Mouse (Mus musculus) limb, embryonic 14.5 days (tissue): Measurements from ENCODE around the gene Pdpk1. TPM values are rescaled to one million over a fixed set of nuclear protein-coding genes. Genes with fewer than 3 reads are reported as not detected.

Experiments used
- ATAC-seq: fragments of 200-750 bp; cut with Nextera tagmentation; 2 replicates; pipeline ENCODE4 v1.8.0; 2017; ENCODE audit warnings: low read depth, moderate number of reproducible peaks, moderate TSS enrichment; ENCODE audit not compliant: low FRiP score
- DNase-seq: peaks from one replicate; pipeline ENCODE4 v3.0.0-alpha.2; 2015; ENCODE audit warnings: low spot score
- H3K27ac ChIP-seq: fragments of 300-500 bp; sonication (generic); replicated peaks from 2 replicates; pipeline ENCODE4 v1.5.1; 2014; ENCODE audit warnings: low read depth, mild to moderate bottlenecking, low read length, moderate library complexity, mixed read lengths
- H3K27me3 ChIP-seq: fragments of 300-500 bp; sonication (generic); 2 replicates; pipeline ENCODE4 v1.6.1; 2014; ENCODE audit warnings: low read length, mixed read lengths; ENCODE audit not compliant: control insufficient read depth, insufficient read depth
- H3K36me3 ChIP-seq: fragments of 300-500 bp; sonication (generic); 2 replicates; pipeline ENCODE4 v1.6.1; 2014; ENCODE audit warnings: mild to moderate bottlenecking, low read length, moderate library complexity, mixed read lengths; ENCODE audit not compliant: control insufficient read depth, insufficient read depth
- H3K4me1 ChIP-seq: fragments of 300-500 bp; sonication (generic); 2 replicates; pipeline ENCODE4 v1.6.1; 2014; ENCODE audit warnings: antibody characterized with exemption, low read length, mixed read lengths; ENCODE audit not compliant: control insufficient read depth, insufficient read depth
- H3K4me2 ChIP-seq: fragments of 300-500 bp; sonication (generic); replicated peaks from 2 replicates; pipeline ENCODE4 v1.6.1; 2014; ENCODE audit warnings: low read depth, mild to moderate bottlenecking, low read length, moderate library complexity; ENCODE audit not compliant: severe bottlenecking
- H3K4me3 ChIP-seq: fragments of 300-500 bp; sonication (generic); replicated peaks from 2 replicates; pipeline ENCODE4 v1.5.1; 2014; ENCODE audit warnings: low read length
- H3K9ac ChIP-seq: fragments of 300-500 bp; sonication (generic); 2 replicates; pipeline ENCODE4 v1.6.1; 2014; ENCODE audit warnings: mild to moderate bottlenecking, low read depth, low read length, moderate library complexity; ENCODE audit not compliant: severe bottlenecking
- H3K9me3 ChIP-seq: fragments of 300-500 bp; sonication (generic); 2 replicates; pipeline ENCODE4 v1.6.1; 2016; ENCODE audit warnings: low read length; ENCODE audit not compliant: control insufficient read depth
- POLR2A ChIP-seq: fragments of 200-500 bp; IDR thresholded peaks from 2 replicates; pipeline ENCODE4 v1.8.0; 2012; ENCODE audit warnings: inconsistent platforms, mild to moderate bottlenecking, moderate library complexity, borderline replicate concordance; ENCODE audit not compliant: insufficient read depth, insufficient read length; ENCODE audit errors: extremely low read depth
- WGBS: fragments of 180-500 bp; shearing (Covaris S2); extraction: QIAGEN DNeasy Blood & Tissue Kit; methylation state at CpG from one replicate; pipeline ENCODE4 v1.1.7; 2014; 5-methylcytosine and 5-hydroxymethylcytosine counted together
- polyA plus RNA-seq, 2 experiments: library from polyadenylated mRNA; depleted of rRNA in 1 of 2; stranded (reverse) in 1 of 2; unstranded in 1 of 2; fragments of >200 nt; fragmentation: Nextera tagmentation in 1 of 2; extraction: Ambion mirVana in 1 of 2; gene quantifications; 2 replicates each; pipeline versions ENCODE4 v1.2.1 to v1.2.3; 2012 to 2014

The Pdpk1 gene
- polyA plus RNA-seq, 2 experiments = 18.7 to 36.7 TPM

- DNase-seq = no peak
- Histone ChIP-seq H3K9me3 (no peaks in the 10 kb centered on the region), H3K27ac (no peak overlapping the region), H3K9ac (peak overlapping the region; percentile 74), H3K4me3 (peak overlapping the region; percentile 77), H3K4me1 (peaks cover 11% of the 10 kb centered on the region), H3K36me3 (peaks cover 27% of the 10 kb centered on the region), H3K4me2 (peak overlapping the region; percentile 90), H3K27me3 (no peaks in the 10 kb centered on the region)
- 0 out of 2 replicates have a peak, but pooled peaks have one; percentile 1 for ATAC-seq
- TF ChIP-seq POLR2A = no peak
- WGBS = 32% methylated on average over 17 of the region's 17 CpGs
Measured at GRCm38 (mm10) chr17:24162584-24163175, 12.0 kb upstream of the Pdpk1 start.

GRCm38 (mm10) chr17:24161466-24161865 is 10.7 kb upstream of the Pdpk1 start:
- H3K9ac ChIP-seq = no peak overlapping the region
- H3K27ac ChIP-seq = no peak overlapping the region
- peaks cover 6% of the 10 kb centered on the region; the same call in 1 of the 2 replicates for H3K4me1 ChIP-seq
- H3K4me3 ChIP-seq = no peak overlapping the region
- no peak overlapping the region for H3K4me2 ChIP-seq
- no peaks in the 10 kb centered on the region for H3K27me3 ChIP-seq
- WGBS = 80% methylated on average over 5 of the region's 5 CpGs
- TF ChIP-seq POLR2A = no peak
- DNase-seq (no peak), ATAC-seq (no peak)
- H3K36me3 ChIP-seq = peaks cover 23% of the 10 kb centered on the region
- H3K9me3 ChIP-seq = no peaks in the 10 kb centered on the region

GRCm38 (mm10) chr17:24157526-24157925 is 6.8 kb upstream of the Pdpk1 start:
- no peaks in the 10 kb centered on the region for H3K27me3 ChIP-seq
- TF ChIP-seq POLR2A = no peak
- H3K9me3 ChIP-seq = no peaks in the 10 kb centered on the region
- H3K4me1 ChIP-seq = peaks cover 2% of the 10 kb centered on the region
- H3K27ac ChIP-seq = no peak overlapping the region
- ATAC-seq = no peak
- H3K36me3 ChIP-seq = peaks cover 25% of the 10 kb centered on the region
- H3K4me3 ChIP-seq = no peak overlapping the region
- WGBS = 91% methylated on average over 4 of the region's 4 CpGs
- H3K4me2 ChIP-seq = no peak overlapping the region
- no peak for DNase-seq
- H3K9ac ChIP-seq = no peak overlapping the region

- WGBS = 92% methylated on average over 6 of the region's 6 CpGs
- H3K27me3 ChIP-seq = no peaks in the 10 kb centered on the region
- DNase-seq = no peak
- H3K4me2 ChIP-seq = no peak overlapping the region
- no peak overlapping the region for H3K4me3 ChIP-seq
- no peaks in the 10 kb centered on the region for H3K9me3 ChIP-seq
- H3K9ac ChIP-seq = no peak overlapping the region
- ATAC-seq = no peak
- peaks cover 2% of the 10 kb centered on the region; the same call in 1 of the 2 replicates for H3K4me1 ChIP-seq
- TF ChIP-seq POLR2A = no peak
- H3K36me3 ChIP-seq = peaks cover 25% of the 10 kb centered on the region
- no peak overlapping the region for H3K27ac ChIP-seq
Measured at GRCm38 (mm10) chr17:24157121-24157520, 6.4 kb upstream of the Pdpk1 start.

- peaks cover 25% of the 10 kb centered on the region for H3K36me3 ChIP-seq
- no peak overlapping the region for H3K27ac ChIP-seq
- H3K9ac ChIP-seq = no peak overlapping the region
- 79% methylated on average over 3 of the region's 3 CpGs for WGBS
- no peak overlapping the region for H3K4me2 ChIP-seq
- H3K4me1 ChIP-seq = peaks cover 5% of the 10 kb centered on the region; the same call in 1 of the 2 replicates
- H3K27me3 ChIP-seq = no peaks in the 10 kb centered on the region
- no peak overlapping the region for H3K4me3 ChIP-seq
- DNase-seq = no peak
- no peak for ATAC-seq
- H3K9me3 ChIP-seq = no peaks in the 10 kb centered on the region
- no peak for TF ChIP-seq POLR2A
Measured at GRCm38 (mm10) chr17:24156394-24156793, 5.7 kb upstream of the Pdpk1 start.
